Mouse (Mus musculus): Measurements from ENCODE around the gene C1qtnf12. TPM values are rescaled to one million over a fixed set of nuclear protein-coding genes. Genes with fewer than 3 reads are reported as not detected.
A peak's percentile ranks its signal among the peaks of the same experiment; 100 is the strongest.

The C1qtnf12 gene
- total RNA-seq (2014; fragmentation: Nextera tagmentation) = 923 and 965 TPM in 2 replicates
- total RNA-seq (2017) = 161 and 357 TPM in 2 replicates

GRCm38 (mm10) chr4:155962167-155962971 lies at the start of gene C1qtnf12:
Gene C1qtnf12, plus strand, starts transcription at chr4:155962318.
- ATAC-seq (replicated peaks; ENCODE audit: low FRiP score, low TSS enrichment, poor library complexity, severe bottlenecking) = peak; percentile 71

- no peak for ATAC-seq (replicated peaks; ENCODE audit: low FRiP score, low TSS enrichment, poor library complexity, severe bottlenecking)
These were observed 30.1 kb upstream of the C1qtnf12 start for GRCm38 (mm10) chr4:155932031-155932430.

GRCm38 (mm10) chr4:155943049-155943452 lies 19.1 kb upstream of the C1qtnf12 start:
- ATAC-seq (replicated peaks; ENCODE audit: low FRiP score, low TSS enrichment, poor library complexity, severe bottlenecking) = peak; percentile 51

GRCm38 (mm10) chr4:155943534-155944249 lies 18.4 kb upstream of the C1qtnf12 start, which contains the start of gene Ube2j2:
Gene Ube2j2, plus strand, starts transcription at chr4:155943831.
- ATAC-seq (replicated peaks; ENCODE audit: low FRiP score, low TSS enrichment, poor library complexity, severe bottlenecking) = peak; percentile 87

GRCm38 (mm10) chr4:155944271-155944670 lies 17.8 kb upstream of the C1qtnf12 start:
- peak; percentile 32; the same call in 1 of the 2 replicates for ATAC-seq (replicated peaks; ENCODE audit: low FRiP score, low TSS enrichment, poor library complexity, severe bottlenecking)

GRCm38 (mm10) chr4:155947094-155947493 lies 15.0 kb upstream of the C1qtnf12 start:
- ATAC-seq (replicated peaks; ENCODE audit: low FRiP score, low TSS enrichment, poor library complexity, severe bottlenecking) = no peak

GRCm38 (mm10) chr4:155955491-155955890 lies 6.6 kb upstream of the C1qtnf12 start:
- ATAC-seq (replicated peaks; ENCODE audit: low FRiP score, low TSS enrichment, poor library complexity, severe bottlenecking) = no peak

GRCm38 (mm10) chr4:155959275-155959674 lies 2.8 kb upstream of the C1qtnf12 start:
- peak; percentile 46 for ATAC-seq (replicated peaks; ENCODE audit: low FRiP score, low TSS enrichment, poor library complexity, severe bottlenecking)

- no peak for ATAC-seq (replicated peaks; ENCODE audit: low FRiP score, low TSS enrichment, poor library complexity, severe bottlenecking)
These were observed 988 bp downstream of the C1qtnf12 start for GRCm38 (mm10) chr4:155963106-155963505.

GRCm38 (mm10) chr4:155964396-155964795 lies 2.3 kb downstream of the C1qtnf12 start:
- no peak for ATAC-seq (replicated peaks; ENCODE audit: low FRiP score, low TSS enrichment, poor library complexity, severe bottlenecking)

- peak; percentile 35 for ATAC-seq (replicated peaks; ENCODE audit: low FRiP score, low TSS enrichment, poor library complexity, severe bottlenecking)
These were observed 7.0 kb downstream of the C1qtnf12 start for GRCm38 (mm10) chr4:155969043-155969653.

GRCm38 (mm10) chr4:155970286-155970685 lies 8.2 kb downstream of the C1qtnf12 start:
- peak; percentile 60 for ATAC-seq (replicated peaks; ENCODE audit: low FRiP score, low TSS enrichment, poor library complexity, severe bottlenecking)

- ATAC-seq (replicated peaks; ENCODE audit: low FRiP score, low TSS enrichment, poor library complexity, severe bottlenecking) = no peak
These were observed 10.5 kb downstream of the C1qtnf12 start for GRCm38 (mm10) chr4:155972651-155973050.

GRCm38 (mm10) chr4:155973239-155973638 lies 11.1 kb downstream of the C1qtnf12 start:
- ATAC-seq (replicated peaks; ENCODE audit: low FRiP score, low TSS enrichment, poor library complexity, severe bottlenecking) = 0 out of 2 replicates have a peak, but pooled peaks have one; percentile 20

- ATAC-seq (replicated peaks; ENCODE audit: low FRiP score, low TSS enrichment, poor library complexity, severe bottlenecking) = peak; percentile 73
These were observed 19.4 kb downstream of the C1qtnf12 start for GRCm38 (mm10) chr4:155981436-155982082.

- no peak for ATAC-seq (replicated peaks; ENCODE audit: low FRiP score, low TSS enrichment, poor library complexity, severe bottlenecking)
These were observed 21.7 kb downstream of the C1qtnf12 start for GRCm38 (mm10) chr4:155983788-155984187.

- peak; percentile 8; the same call in 1 of the 2 replicates for ATAC-seq (replicated peaks; ENCODE audit: low FRiP score, low TSS enrichment, poor library complexity, severe bottlenecking)
These were observed 29.2 kb downstream of the C1qtnf12 start for GRCm38 (mm10) chr4:155991211-155991907.

- no peak for ATAC-seq (replicated peaks; ENCODE audit: low FRiP score, low TSS enrichment, poor library complexity, severe bottlenecking)
These were observed 29.8 kb downstream of the C1qtnf12 start for GRCm38 (mm10) chr4:155991908-155992230.
